Mouse (Mus musculus) left cerebral cortex, adult 11 months (tissue): ENCODE data around the gene Tspan17.

Source experiments
- DNase-seq: peaks from one replicate; pipeline ENCODE4 v3.0.0; 2022; ENCODE audit warnings: low spot score

Gene Tspan17

GRCm38 (mm10) chr13:54788740-54789560, at the start of gene Tspan17:
Tspan17 (plus strand) TSS chr13:54789377.
- peak; percentile 94 for DNase-seq

GRCm38 (mm10) chr13:54746110-54746509, 43.1 kb upstream of the Tspan17 start:
- no peak for DNase-seq

- DNase-seq, result no peak
These were observed 42.3 kb upstream of the Tspan17 start for GRCm38 (mm10) chr13:54746896-54747295.

GRCm38 (mm10) chr13:54748190-54748589, 41.0 kb upstream of the Tspan17 start:
- DNase-seq, result no peak

GRCm38 (mm10) chr13:54748721-54749060, 40.5 kb upstream of the Tspan17 start:
- DNase-seq, result no peak

GRCm38 (mm10) chr13:54749061-54749863, 39.9 kb upstream of the Tspan17 start:
- no peak for DNase-seq

- DNase-seq, result no peak
These were observed 39.2 kb upstream of the Tspan17 start, which contains the start of gene Gprin1 for GRCm38 (mm10) chr13:54749864-54750411. Gprin1 (minus strand) TSS chr13:54749874.

GRCm38 (mm10) chr13:54750699-54751098, 38.5 kb upstream of the Tspan17 start:
- no peak for DNase-seq

GRCm38 (mm10) chr13:54752656-54753055, 36.5 kb upstream of the Tspan17 start:
- peak; percentile 75 for DNase-seq

GRCm38 (mm10) chr13:54753733-54754132, 35.4 kb upstream of the Tspan17 start:
- DNase-seq, result no peak

GRCm38 (mm10) chr13:54754169-54755080, 34.8 kb upstream of the Tspan17 start:
- no peak for DNase-seq

- no peak for DNase-seq
These were observed 33.9 kb upstream of the Tspan17 start for GRCm38 (mm10) chr13:54755201-54755830.

- no peak for DNase-seq
These were observed 32.9 kb upstream of the Tspan17 start for GRCm38 (mm10) chr13:54756156-54756712.

GRCm38 (mm10) chr13:54757093-54757830, 31.9 kb upstream of the Tspan17 start:
- no peak for DNase-seq

- peak; percentile 85 for DNase-seq
These were observed 31.0 kb upstream of the Tspan17 start for GRCm38 (mm10) chr13:54758045-54758755.

- DNase-seq, result no peak
These were observed 30.3 kb upstream of the Tspan17 start for GRCm38 (mm10) chr13:54758756-54759470.

- DNase-seq, result no peak
These were observed 29.7 kb upstream of the Tspan17 start for GRCm38 (mm10) chr13:54759496-54759895.

- peak; percentile 82 for DNase-seq
These were observed 28.9 kb upstream of the Tspan17 start for GRCm38 (mm10) chr13:54760164-54760795.
